Mouse (Mus musculus): ENCODE measurements around the gene Cldn12.

GRCm38 (mm10) chr5:5479043-5479442 is 35.7 kb downstream of the Cldn12 start, which contains the start of gene 1700015F17Rik:
- TF ChIP-seq CTCF (IDR thresholded peaks at IDR 0.05; ENCODE audit: extremely low read depth, insufficient read length, insufficient replicate concordance, low read depth, low read length) (no peak), POLR2A (IDR thresholded peaks at IDR 0.05; ENCODE audit: low read depth, low read length) (no peak)

All from small intestine, adult 2 months (tissue).